Mouse (Mus musculus) adrenal gland, adult 2 months (tissue): ENCODE results near the gene Vmn1r51. TPM values are rescaled to one million over a fixed set of nuclear protein-coding genes. Genes with fewer than 3 reads are reported as not detected.
"Not testable (repeated sequence)": the region's sequence is repeated elsewhere in the genome, so short reads cannot be mapped to it uniquely, and the experiment has no call there.

Experiments used
- DNase-seq: peaks from one replicate; pipeline ENCODE4 v3.0.0; 2021
- long read RNA-seq: library from polyadenylated mRNA; stranded (forward); transcript quantifications from one replicate; pipeline ENCODE4 v2.0.0, GENCODE M21; 2021
- polyA plus RNA-seq: library from polyadenylated mRNA; depleted of rRNA; stranded (reverse); fragments of >200 nt; gene quantifications from 2 replicates; pipeline ENCODE4 v1.2.3, GENCODE M21; 2012; rRNA removed
- total RNA-seq, 2 experiments: library from RNA; stranded (reverse); gene quantifications; 2 replicates each; pipeline ENCODE4 v1.2.3; 2021

The Vmn1r51 gene
- total RNA-seq, result not detected
- not detected in 2 replicates for polyA plus RNA-seq
- long read RNA-seq, result 0 reads

DNA sequence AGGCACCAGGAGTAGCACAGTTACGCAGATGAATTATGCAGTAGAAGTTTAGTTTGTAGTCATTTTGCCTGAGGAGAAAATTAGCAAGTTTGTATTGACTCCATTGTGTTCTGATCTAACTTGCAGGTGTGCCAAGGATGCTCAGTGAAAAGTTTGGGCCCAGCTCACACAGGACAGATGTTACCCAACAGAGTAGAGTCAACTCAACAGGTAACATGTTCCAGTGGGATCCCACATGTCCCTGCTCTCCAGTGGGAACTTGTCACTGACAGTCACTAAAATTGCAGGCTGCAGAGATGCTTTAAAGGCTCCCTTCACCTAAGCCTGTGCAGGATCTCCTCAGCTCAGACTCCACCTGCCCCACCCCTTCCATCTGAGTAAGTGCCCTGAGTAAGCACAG is at the start of gene Vmn1r51:
Gene Vmn1r51 (plus strand): TSS at position 301 of the 400 bp plus-strand sequence.
- DNase-seq, result not testable (repeated sequence)

GRCm38 (mm10) chr6:90078406-90078805 is 44.0 kb upstream of the Vmn1r51 start, which contains the start of gene Vmn1r49:
Gene Vmn1r49 (minus strand): TSS chr6:90078506.
- DNase-seq, result no peak

DNA sequence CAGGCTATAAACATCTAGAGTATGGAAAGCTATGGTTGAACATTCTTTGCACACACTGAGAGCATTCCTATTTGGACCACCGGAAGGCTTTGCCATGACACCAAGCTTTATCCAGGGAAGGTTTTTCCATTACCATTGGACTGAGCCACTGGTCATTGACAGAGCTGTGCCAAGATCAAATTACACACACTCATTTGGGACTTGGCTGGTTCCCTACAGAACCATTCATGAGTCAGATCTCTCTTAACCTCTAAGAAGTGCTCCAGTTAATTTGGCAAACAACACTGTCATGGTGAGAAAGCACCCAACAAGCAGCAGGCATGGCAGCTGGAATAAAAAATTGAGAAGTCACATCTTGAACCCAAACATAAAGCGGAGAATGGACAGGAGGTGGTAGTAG is 21.8 kb upstream of the Vmn1r51 start:
- DNase-seq, result no peak

DNA sequence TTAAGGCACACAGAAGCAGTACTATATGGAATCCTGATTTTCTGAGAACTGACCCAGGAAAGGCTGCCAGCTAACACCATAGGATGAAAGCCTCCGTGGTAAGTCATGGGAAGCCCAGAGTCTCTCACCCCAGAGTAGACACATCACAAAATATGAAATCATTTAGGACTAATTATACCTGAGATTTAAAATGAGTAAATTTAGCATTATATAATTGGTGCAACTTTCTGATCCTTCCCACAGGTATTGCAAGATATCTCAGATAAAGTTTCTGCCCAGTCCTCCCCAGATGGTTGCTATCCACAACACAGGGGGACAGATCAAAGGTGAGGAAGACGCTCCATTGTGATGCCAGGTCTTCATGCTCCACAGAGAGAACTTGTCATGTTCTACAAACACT is 21.3 kb upstream of the Vmn1r51 start, which contains the start of gene Vmn1r50:
Gene Vmn1r50 (plus strand): TSS at position 301 of the 400 bp plus-strand sequence.
- no peak for DNase-seq

- no peak for DNase-seq
Measured at GRCm38 (mm10) chr6:90160139-90160538, 37.7 kb downstream of the Vmn1r51 start.

GRCm38 (mm10) chr6:90174508-90174907 is 52.1 kb downstream of the Vmn1r51 start, which contains the start of gene Vmn1r52:
Gene Vmn1r52 (plus strand): TSS chr6:90174808.
- no peak for DNase-seq

Other genes with a start within 250 kb of the Vmn1r51 start
- not detected for gene Vmn1r42, start 246.2 kb upstream of the Vmn1r51 start, total RNA-seq
- not detected in 2 replicates for gene Vmn1r42, start 246.2 kb upstream of the Vmn1r51 start, polyA plus RNA-seq
- not detected for gene Vmn1r43, start 246.2 kb upstream of the Vmn1r51 start, total RNA-seq
- gene Vmn1r43, start 246.2 kb upstream of the Vmn1r51 start, polyA plus RNA-seq, result not detected in 2 replicates
- not detected for gene Vmn1r44, start 238.9 kb upstream of the Vmn1r51 start, total RNA-seq
- gene Vmn1r44, start 238.9 kb upstream of the Vmn1r51 start, polyA plus RNA-seq, result not detected in 2 replicates
- not detected for gene Vmn1r45, start 182.0 kb upstream of the Vmn1r51 start, total RNA-seq
- gene Vmn1r45, start 182.0 kb upstream of the Vmn1r51 start, polyA plus RNA-seq, result not detected in 2 replicates
- not detected for gene Vmn1r46, start 153.3 kb upstream of the Vmn1r51 start, total RNA-seq
- gene Vmn1r46, start 153.3 kb upstream of the Vmn1r51 start, polyA plus RNA-seq, result not detected in 2 replicates
- not detected for gene Vmn1r47, start 106.4 kb upstream of the Vmn1r51 start, total RNA-seq
- not detected in 2 replicates for gene Vmn1r47, start 106.4 kb upstream of the Vmn1r51 start, polyA plus RNA-seq
- not detected for gene Vmn1r48, start 85.8 kb upstream of the Vmn1r51 start, total RNA-seq
- gene Vmn1r48, start 85.8 kb upstream of the Vmn1r51 start, polyA plus RNA-seq, result not detected in 2 replicates
- gene Vmn1r49, start 44.1 kb upstream of the Vmn1r51 start, total RNA-seq, result not detected
- not detected in 2 replicates for gene Vmn1r49, start 44.1 kb upstream of the Vmn1r51 start, polyA plus RNA-seq
- not detected for gene Vmn1r50, start 21.2 kb upstream of the Vmn1r51 start, total RNA-seq
- not detected in 2 replicates for gene Vmn1r50, start 21.2 kb upstream of the Vmn1r51 start, polyA plus RNA-seq
- gene Vmn1r52, start 52.2 kb downstream of the Vmn1r51 start, total RNA-seq, result not detected
- not detected in 2 replicates for gene Vmn1r52, start 52.2 kb downstream of the Vmn1r51 start, polyA plus RNA-seq
- not detected for gene V1ra8, start 80.2 kb downstream of the Vmn1r51 start, total RNA-seq
- not detected in 2 replicates for gene V1ra8, start 80.2 kb downstream of the Vmn1r51 start, polyA plus RNA-seq
- not detected for gene Vmn1r53, start 101.8 kb downstream of the Vmn1r51 start, total RNA-seq
- gene Vmn1r53, start 101.8 kb downstream of the Vmn1r51 start, polyA plus RNA-seq, result not detected in 2 replicates
- not detected for gene Vmn1r54, start 123.7 kb downstream of the Vmn1r51 start, total RNA-seq
- gene Vmn1r54, start 123.7 kb downstream of the Vmn1r51 start, polyA plus RNA-seq, result not detected in 2 replicates
- gene BC048671, start 178.6 kb downstream of the Vmn1r51 start, total RNA-seq, result not detected
- gene BC048671, start 178.6 kb downstream of the Vmn1r51 start, polyA plus RNA-seq, result not detected in 2 replicates
- gene Chst13, start 202.6 kb downstream of the Vmn1r51 start, total RNA-seq, result not detected
- 0.36 and 0.85 TPM in 2 replicates for gene Chst13, start 202.6 kb downstream of the Vmn1r51 start, polyA plus RNA-seq
- 1 to 10 TPM in 1 of 2 experiments, not detected in 1; 1.3 TPM for gene Uroc1, start 210.7 kb downstream of the Vmn1r51 start, total RNA-seq
- 0.26 TPM in 1 of 2 replicates, not detected in the other for gene Uroc1, start 210.7 kb downstream of the Vmn1r51 start, polyA plus RNA-seq
- gene Zxdc, start 246.9 kb downstream of the Vmn1r51 start, total RNA-seq, result 10 to 100 TPM; 18.8 to 33.4 TPM
- gene Zxdc, start 246.9 kb downstream of the Vmn1r51 start, polyA plus RNA-seq, result 70.1 and 75.8 TPM in 2 replicates